Mouse (Mus musculus) embryonic fibroblast, embryonic 13.5 days (primary cell): ENCODE measurements around the gene Cables2.

ENCODE experiments used
- CTCF ChIP-seq: IDR thresholded peaks from 2 replicates; pipeline ENCODE4 v1.5.1; 2011; ENCODE audit warnings: mild to moderate bottlenecking, control low read depth, low read length, moderate library complexity, borderline replicate concordance; ENCODE audit not compliant: insufficient read depth
- POLR2A ChIP-seq: IDR thresholded peaks from 2 replicates; pipeline ENCODE4 v1.6.1; 2011; ENCODE audit warnings: low read depth, mild to moderate bottlenecking, control low read depth, low read length, moderate library complexity

GRCm38 (mm10) chr2:180229129-180229528, 44.2 kb downstream of the Cables2 start:
- TF ChIP-seq POLR2A (no peak), CTCF (no peak)
